Mouse (Mus musculus): Measurements from ENCODE around the gene Zranb3. TPM values are rescaled to one million over a fixed set of nuclear protein-coding genes. Genes with fewer than 3 reads are reported as not detected.
"Not testable (repeated sequence)": the region's sequence is repeated elsewhere in the genome, so short reads cannot be mapped to it uniquely, and the experiment has no call there.

The Zranb3 gene
- 11.5 and 11.9 TPM in 2 replicates for polyA plus RNA-seq (2016; fragmentation: Nextera tagmentation; extraction: Ambion mirVana)

- H3K27ac ChIP-seq (replicated peaks): peak within 1 kb of the TSS; percentile 93
- H3K27me3 ChIP-seq: no peaks in the 10 kb centered on the region
- H3K4me2 ChIP-seq (replicated peaks): peak within 1 kb of the TSS; percentile 75
- under 1% methylated on average over 35 of the region's 43 CpGs for WGBS
- H3K4me3 ChIP-seq: peak within 1 kb of the TSS; percentile 73
- no peaks in the 10 kb centered on the region for H3K9me3 ChIP-seq
- H3K36me3 ChIP-seq: no peaks in the 10 kb centered on the region
- H3K4me1 ChIP-seq: peaks cover 16% of the 10 kb centered on the region
- ATAC-seq (ENCODE audit: low FRiP score, low read depth): peak; percentile 94
- peak within 1 kb of the TSS; percentile 91 for H3K9ac ChIP-seq (replicated peaks)
Measured at GRCm38 (mm10) chr1:128102641-128103461, at the start of gene Zranb3, which contains the start of gene R3hdm1. Gene Zranb3 (minus strand): TSS chr1:128103047. Gene R3hdm1 (plus strand): TSS chr1:128103301.

- Histone ChIP-seq H3K27me3 (no peaks in the 10 kb centered on the region), H3K27ac (replicated peaks) (no peak overlapping the region), H3K4me2 (replicated peaks) (no peak overlapping the region), H3K4me3 (no peak overlapping the region), H3K9me3 (no peaks in the 10 kb centered on the region), H3K9ac (replicated peaks) (no peak overlapping the region), H3K4me1 (no peaks in the 10 kb centered on the region; the same call in 1 of the 2 replicates), H3K36me3 (no peaks in the 10 kb centered on the region)
- peak; percentile 83 for ATAC-seq (ENCODE audit: low FRiP score, low read depth)
Measured at GRCm38 (mm10) chr1:128141737-128142136, 38.9 kb upstream of the Zranb3 start.

DNA sequence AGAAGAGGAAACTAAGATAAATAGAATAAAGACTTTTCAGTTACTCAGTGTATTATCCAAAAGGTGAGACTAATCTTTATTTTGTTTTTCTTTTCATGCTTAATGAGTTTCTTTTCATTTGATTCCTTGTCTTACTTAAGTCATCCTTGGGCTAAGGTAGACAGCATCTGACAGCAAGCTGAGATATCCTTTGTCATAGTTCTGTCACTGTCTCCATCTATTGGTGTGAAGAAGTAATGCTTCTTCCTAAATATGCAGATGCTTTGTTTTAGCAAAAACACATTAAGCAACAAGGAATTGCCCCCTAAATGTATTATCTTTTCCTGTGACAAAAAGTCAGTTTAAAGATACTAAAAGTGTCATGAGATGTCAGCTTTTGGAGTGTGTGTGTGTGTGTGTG is 38.2 kb upstream of the Zranb3 start:
- Histone ChIP-seq H3K4me3 (no peak overlapping the region), H3K9me3 (no peaks in the 10 kb centered on the region)
- no peak for ATAC-seq (ENCODE audit: low FRiP score, low read depth)

DNA sequence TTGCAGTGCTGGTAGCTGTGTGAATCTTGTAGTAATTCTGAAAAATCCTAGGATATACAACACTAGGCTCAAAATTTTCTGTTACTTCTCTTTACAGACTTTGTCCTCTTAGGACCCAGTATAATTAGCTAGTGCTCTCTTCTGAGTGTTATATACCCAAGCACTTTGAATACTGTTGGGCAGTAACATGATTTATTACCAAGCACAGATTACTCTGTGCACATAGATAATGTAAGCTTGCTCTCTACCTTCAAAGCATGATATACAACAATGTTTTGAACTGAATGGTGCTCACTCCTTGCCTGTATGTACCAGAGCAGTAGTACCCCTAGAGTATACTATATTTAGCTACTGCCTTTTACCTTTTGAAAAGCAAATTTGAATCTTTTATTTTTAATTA is 33.4 kb upstream of the Zranb3 start:
- not testable (repeated sequence) for H3K27me3 ChIP-seq; H3K4me2 ChIP-seq (replicated peaks); H3K4me3 ChIP-seq; H3K9ac ChIP-seq (replicated peaks); H3K9me3 ChIP-seq; H3K27ac ChIP-seq (replicated peaks); H3K36me3 ChIP-seq; H3K4me1 ChIP-seq; ATAC-seq (ENCODE audit: low FRiP score, low read depth)

More for the DNA sequence above, 38.2 kb upstream of the Zranb3 start:
- Histone ChIP-seq H3K36me3 (no peaks in the 10 kb centered on the region), H3K4me2 (replicated peaks) (no peak overlapping the region), H3K9ac (replicated peaks) (no peak overlapping the region), H3K4me1 (no peaks in the 10 kb centered on the region; the same call in 1 of the 2 replicates), H3K27me3 (no peaks in the 10 kb centered on the region), H3K27ac (replicated peaks) (no peak overlapping the region)

DNA sequence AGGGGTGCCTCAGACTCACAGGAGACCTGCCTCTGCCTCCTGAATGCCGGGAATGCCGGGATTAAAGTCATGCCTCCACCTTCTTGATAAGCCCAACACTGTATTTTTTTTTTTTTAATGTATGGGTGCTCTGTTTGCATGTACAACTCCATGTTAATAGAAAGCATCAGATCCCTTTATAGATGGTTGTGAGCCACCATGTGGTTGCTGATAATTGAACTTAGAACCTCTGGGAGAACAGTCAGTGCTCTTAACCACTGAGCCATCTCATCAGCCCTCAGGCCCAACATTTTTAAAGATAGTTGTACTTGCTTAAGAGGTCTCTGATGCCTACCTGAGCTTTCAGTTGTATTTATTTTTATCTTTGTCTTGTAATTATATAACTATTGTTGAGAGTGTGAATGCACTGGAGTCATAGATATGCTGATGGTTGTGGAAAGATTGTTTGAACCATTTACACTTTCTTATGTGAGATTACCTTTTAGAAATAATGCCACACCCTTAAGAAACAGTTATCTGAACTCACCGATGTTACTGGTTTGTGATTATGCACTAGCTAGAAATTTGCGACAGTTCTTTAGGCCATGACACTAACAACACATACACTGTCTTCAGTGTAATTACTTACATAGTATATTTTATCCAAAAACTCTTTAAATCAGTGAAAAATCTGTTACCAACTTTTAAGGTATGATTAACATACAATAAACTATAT is 18.2 kb upstream of the Zranb3 start:
- Histone ChIP-seq H3K4me3 (no peak overlapping the region), H3K27me3 (no peaks in the 10 kb centered on the region), H3K4me2 (replicated peaks) (no peak overlapping the region), H3K36me3 (no peaks in the 10 kb centered on the region), H3K9me3 (no peaks in the 10 kb centered on the region), H3K9ac (replicated peaks) (no peak overlapping the region), H3K4me1 (no peaks in the 10 kb centered on the region), H3K27ac (replicated peaks) (no peak overlapping the region)
- WGBS: 95% methylated on average over 4 of the region's 4 CpGs
- no peak for ATAC-seq (ENCODE audit: low FRiP score, low read depth)

DNA sequence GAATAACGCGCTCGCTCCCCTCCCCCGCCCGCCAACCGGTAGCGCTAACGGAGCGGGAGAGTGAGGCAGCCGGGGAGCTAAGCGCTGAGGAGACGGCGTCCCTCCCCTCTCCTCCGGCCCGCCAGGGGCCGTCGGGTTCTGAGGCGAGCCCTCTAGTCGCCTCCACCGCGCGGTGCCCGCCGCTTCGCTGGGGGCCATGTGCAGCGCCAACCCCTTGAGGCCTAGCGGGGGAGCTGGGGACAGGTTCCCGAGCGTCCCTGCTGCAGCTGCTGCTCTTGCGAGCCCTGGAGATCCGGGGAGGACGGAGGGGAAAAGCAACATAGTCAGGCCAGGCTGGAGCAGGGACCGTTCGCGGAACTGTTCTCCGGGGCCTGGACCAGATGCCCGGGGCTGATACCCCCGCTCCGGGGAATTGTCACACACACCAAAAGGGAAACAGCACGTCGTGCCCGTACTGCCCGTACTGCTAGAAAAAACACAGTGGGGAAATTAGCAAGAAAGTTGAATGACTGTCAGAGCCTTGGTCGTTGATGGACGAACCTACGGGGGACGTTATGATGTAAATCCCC is 757 bp upstream of the Zranb3 start:
- H3K4me2 ChIP-seq (replicated peaks): peak overlapping the region; percentile 75
- H3K27ac ChIP-seq (replicated peaks): peak overlapping the region; percentile 93
- under 1% methylated on average over 44 of the region's 47 CpGs for WGBS
- no peaks in the 10 kb centered on the region for H3K27me3 ChIP-seq
- peak overlapping the region; percentile 91 for H3K9ac ChIP-seq (replicated peaks)
- H3K36me3 ChIP-seq: no peaks in the 10 kb centered on the region
- H3K4me3 ChIP-seq: peak overlapping the region; percentile 73
- peaks cover 16% of the 10 kb centered on the region for H3K4me1 ChIP-seq
- peak; percentile 75 for ATAC-seq (ENCODE audit: low FRiP score, low read depth)
- no peaks in the 10 kb centered on the region for H3K9me3 ChIP-seq

GRCm38 (mm10) chr1:128102251-128102640 is 601 bp downstream of the Zranb3 start:
- H3K27me3 ChIP-seq: no peaks in the 10 kb centered on the region
- peak overlapping the region; percentile 43; the same call in 1 of the 2 replicates for H3K9ac ChIP-seq (replicated peaks)
- 0% methylated on average over 15 of the region's 15 CpGs for WGBS

GRCm38 (mm10) chr1:128098309-128098708 is 4.5 kb downstream of the Zranb3 start:
- Histone ChIP-seq H3K4me3 (no peak overlapping the region), H3K4me1 (0 out of 2 replicates have a peak, but pooled peaks cover 7% of the 10 kb centered on the region), H3K36me3 (no peaks in the 10 kb centered on the region), H3K9ac (replicated peaks) (no peak overlapping the region), H3K4me2 (replicated peaks) (no peak overlapping the region), H3K27ac (replicated peaks) (no peak overlapping the region), H3K9me3 (no peaks in the 10 kb centered on the region), H3K27me3 (no peaks in the 10 kb centered on the region)
- 91% methylated on average over 1 of the region's 1 CpGs for WGBS
- ATAC-seq (ENCODE audit: low FRiP score, low read depth): no peak

More at GRCm38 (mm10) chr1:128102251-128102640, 601 bp downstream of the Zranb3 start:
- ATAC-seq (ENCODE audit: low FRiP score, low read depth): peak; percentile 13
- Histone ChIP-seq H3K9me3 (no peaks in the 10 kb centered on the region), H3K27ac (replicated peaks) (peak overlapping the region; percentile 85; the same call in 1 of the 2 replicates), H3K4me1 (peaks cover 16% of the 10 kb centered on the region), H3K36me3 (no peaks in the 10 kb centered on the region), H3K4me2 (replicated peaks) (peak overlapping the region; percentile 59), H3K4me3 (peak overlapping the region; percentile 73)

DNA sequence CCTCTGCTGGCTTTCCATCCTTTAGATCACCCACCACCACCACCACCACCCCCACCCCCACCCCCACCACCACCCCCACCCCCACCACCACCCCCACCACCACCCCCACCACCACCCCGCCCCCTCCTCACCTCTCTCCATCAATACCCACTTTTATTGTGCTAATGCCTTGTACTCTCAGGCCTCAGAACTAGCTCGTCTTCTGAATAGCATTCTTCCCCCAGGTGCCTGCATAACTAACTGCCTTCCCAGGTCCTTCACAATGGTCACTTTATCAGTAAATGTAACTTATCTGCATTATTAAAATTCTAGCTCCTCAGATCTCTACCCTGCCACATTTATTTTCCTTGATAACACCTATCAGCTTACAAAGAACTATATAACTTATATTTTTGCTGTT is 8.2 kb downstream of the Zranb3 start:
- Histone ChIP-seq H3K4me1 (no peaks in the 10 kb centered on the region), H3K4me2 (replicated peaks) (no peak overlapping the region), H3K27ac (replicated peaks) (no peak overlapping the region), H3K9me3 (no peaks in the 10 kb centered on the region), H3K27me3 (no peaks in the 10 kb centered on the region), H3K9ac (replicated peaks) (no peak overlapping the region), H3K36me3 (peaks cover 16% of the 10 kb centered on the region), H3K4me3 (no peak overlapping the region)
- ATAC-seq (ENCODE audit: low FRiP score, low read depth): no peak
- 69% methylated on average over 2 of the region's 2 CpGs for WGBS

GRCm38 (mm10) chr1:128082800-128083199 is 20.0 kb downstream of the Zranb3 start:
- no peaks in the 10 kb centered on the region for H3K27me3 ChIP-seq
- H3K9ac ChIP-seq (replicated peaks): no peak overlapping the region
- ATAC-seq (ENCODE audit: low FRiP score, low read depth): no peak
- H3K27ac ChIP-seq (replicated peaks): no peak overlapping the region
- no peaks in the 10 kb centered on the region for H3K9me3 ChIP-seq
- H3K36me3 ChIP-seq: no peaks in the 10 kb centered on the region
- H3K4me1 ChIP-seq: no peaks in the 10 kb centered on the region
- 80% methylated on average over 7 of the region's 7 CpGs for WGBS
- no peak overlapping the region for H3K4me3 ChIP-seq
- H3K4me2 ChIP-seq (replicated peaks): no peak overlapping the region

GRCm38 (mm10) chr1:128081873-128082272 is 21.0 kb downstream of the Zranb3 start:
- WGBS: 86% methylated on average over 7 of the region's 7 CpGs
- no peaks in the 10 kb centered on the region for H3K27me3 ChIP-seq
- ATAC-seq (ENCODE audit: low FRiP score, low read depth): no peak

More at GRCm38 (mm10) chr1:128081873-128082272, 21.0 kb downstream of the Zranb3 start:
- no peaks in the 10 kb centered on the region for H3K9me3 ChIP-seq
- H3K9ac ChIP-seq (replicated peaks): no peak overlapping the region
- H3K4me2 ChIP-seq (replicated peaks): no peak overlapping the region
- no peak overlapping the region for H3K4me3 ChIP-seq
- H3K36me3 ChIP-seq: no peaks in the 10 kb centered on the region
- no peak overlapping the region for H3K27ac ChIP-seq (replicated peaks)
- no peaks in the 10 kb centered on the region for H3K4me1 ChIP-seq

Data from midbrain, embryonic 12.5 days (tissue).